Mouse (Mus musculus): ENCODE data around the gene Asic4. TPM values are rescaled to one million over a fixed set of nuclear protein-coding genes. Genes with fewer than 3 reads are reported as not detected.

Asic4 gene
- 4.0 and 5.4 TPM in 2 replicates for polyA plus RNA-seq (2015; fragmentation: Nextera tagmentation; extraction: Ambion mirVana)

DNA sequence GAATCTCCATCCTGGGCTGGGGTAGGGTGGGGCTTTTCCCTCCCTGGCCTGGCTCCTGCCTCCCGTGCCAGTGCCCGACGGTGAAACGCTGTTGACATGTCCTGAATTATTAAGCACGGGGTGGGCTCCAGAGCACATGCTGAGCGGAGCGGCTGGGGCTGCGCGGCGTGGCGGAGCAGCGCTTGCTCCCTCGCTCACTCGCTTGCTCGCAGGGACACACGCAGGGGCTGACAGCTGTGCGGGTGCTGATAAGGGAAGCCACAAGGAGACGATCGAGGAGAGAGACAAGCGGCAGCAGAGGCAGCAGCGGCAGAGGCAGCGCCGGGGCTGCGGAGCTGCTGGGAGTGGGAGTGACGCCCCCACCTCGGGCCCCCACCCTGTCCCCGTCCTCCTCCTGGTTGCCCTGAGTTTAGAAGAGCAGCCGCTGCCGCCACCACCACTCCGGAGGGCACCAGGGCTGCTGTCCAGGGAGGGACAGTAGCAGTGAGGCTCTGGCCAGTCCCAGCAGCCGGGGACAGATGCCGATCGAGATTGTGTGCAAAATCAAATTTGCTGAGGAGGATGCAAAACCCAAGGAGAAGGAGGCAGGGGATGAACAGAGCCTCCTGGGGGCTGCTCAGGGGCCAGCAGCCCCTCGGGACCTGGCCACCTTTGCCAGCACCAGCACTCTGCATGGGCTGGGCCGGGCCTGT is at the start of gene Asic4:
TSS of gene Asic4 (plus strand) at position 123 of the 692 bp plus-strand sequence.
- ATAC-seq: 0 out of 2 replicates have a peak, but pooled peaks have one; percentile 9
- H3K4me1 ChIP-seq: peaks cover 63% of the 10 kb centered on the region
- H3K36me3 ChIP-seq (ENCODE audit: poor library complexity, severe bottlenecking): no peaks in the 10 kb centered on the region
- no peaks in the 10 kb centered on the region for H3K9me3 ChIP-seq (replicated peaks)
- peaks cover 91% of the 10 kb centered on the region for H3K27me3 ChIP-seq
- H3K9ac ChIP-seq: peak within 1 kb of the TSS; percentile 58
- peak within 1 kb of the TSS; percentile 64 for H3K4me2 ChIP-seq
- H3K4me3 ChIP-seq: peak within 1 kb of the TSS; percentile 34
- WGBS: 3% methylated on average over 35 of the region's 35 CpGs
- no peak within 1 kb of the TSS for H3K27ac ChIP-seq

DNA sequence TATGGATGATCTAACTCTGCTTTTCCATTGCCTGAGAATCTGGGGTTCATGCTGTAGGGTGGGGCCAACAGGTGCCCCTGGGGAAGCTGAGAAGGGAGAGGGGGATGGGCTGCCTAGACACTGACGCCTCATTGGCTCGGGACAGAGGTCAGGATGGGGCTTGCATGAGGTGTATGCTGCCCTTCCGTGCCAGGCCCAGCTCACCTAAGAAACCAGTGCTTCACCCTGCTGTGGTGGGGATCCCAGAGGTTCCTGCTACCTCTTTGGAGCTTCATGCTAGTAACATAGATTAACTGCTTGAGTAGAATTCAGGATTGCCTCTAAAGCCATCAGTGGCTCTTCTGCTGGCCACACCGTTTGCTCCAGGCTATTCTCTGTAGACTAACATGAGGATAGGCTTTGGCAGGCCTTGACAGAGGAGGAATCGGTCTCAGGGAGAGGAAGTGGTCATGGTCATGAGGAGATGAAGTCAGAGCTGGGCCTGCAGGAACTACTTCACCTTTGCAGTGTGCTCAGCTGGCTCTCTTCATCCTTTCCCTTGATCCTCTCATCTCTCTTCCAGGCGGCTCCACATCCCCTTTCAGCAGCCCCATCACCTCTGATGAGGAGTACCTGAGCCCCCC is 49.6 kb upstream of the Asic4 start:
- Histone ChIP-seq H3K9ac (no peak overlapping the region), H3K4me2 (peak overlapping the region; percentile 46), H3K27me3 (no peaks in the 10 kb centered on the region), H3K36me3 (ENCODE audit: poor library complexity, severe bottlenecking) (peaks cover 4% of the 10 kb centered on the region; the same call in 1 of the 2 replicates), H3K27ac (no peak overlapping the region), H3K4me1 (peaks cover 26% of the 10 kb centered on the region), H3K9me3 (replicated peaks) (no peaks in the 10 kb centered on the region), H3K4me3 (no peak overlapping the region)
- 46% methylated on average over 6 of the region's 6 CpGs for whole genome bisulfite sequencing
- no peak for ATAC-seq

GRCm38 (mm10) chr1:75405547-75405946 is 44.7 kb upstream of the Asic4 start:
- no peak overlapping the region for H3K9ac ChIP-seq
- no peak for ATAC-seq
- no peak overlapping the region for H3K4me2 ChIP-seq
- peaks cover 3% of the 10 kb centered on the region for H3K4me1 ChIP-seq
- 43% methylated on average over 3 of the region's 3 CpGs for WGBS
- no peak overlapping the region for H3K27ac ChIP-seq
- H3K36me3 ChIP-seq (ENCODE audit: poor library complexity, severe bottlenecking): peaks cover 11% of the 10 kb centered on the region; the same call in 1 of the 2 replicates
- no peaks in the 10 kb centered on the region for H3K27me3 ChIP-seq
- H3K4me3 ChIP-seq: no peak overlapping the region
- H3K9me3 ChIP-seq (replicated peaks): no peaks in the 10 kb centered on the region

DNA sequence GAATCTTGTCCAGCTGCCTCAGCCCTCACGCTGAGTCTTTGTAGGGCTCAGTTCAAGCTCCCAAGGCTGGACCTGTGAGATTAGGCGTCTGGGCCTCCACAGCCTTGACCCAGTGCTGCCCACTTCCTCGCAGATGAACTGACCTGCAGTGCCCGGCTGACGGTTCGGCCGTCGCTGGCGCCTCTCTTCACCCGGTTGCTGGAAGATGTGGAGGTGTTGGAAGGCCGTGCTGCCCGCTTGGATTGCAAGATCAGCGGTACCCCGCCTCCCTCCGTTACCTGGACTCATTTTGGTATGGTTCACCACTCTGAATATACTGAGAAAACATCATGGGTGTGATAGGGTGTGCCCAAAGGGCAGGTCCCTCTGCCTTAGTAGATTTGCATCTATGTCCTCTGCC is 44.1 kb upstream of the Asic4 start:
- WGBS: 92% methylated on average over 15 of the region's 15 CpGs
- Histone ChIP-seq H3K4me1 (peaks cover 7% of the 10 kb centered on the region), H3K9ac (no peak overlapping the region), H3K4me3 (no peak overlapping the region), H3K4me2 (no peak overlapping the region), H3K9me3 (replicated peaks) (no peaks in the 10 kb centered on the region), H3K36me3 (ENCODE audit: poor library complexity, severe bottlenecking) (peaks cover 11% of the 10 kb centered on the region; the same call in 1 of the 2 replicates), H3K27ac (no peak overlapping the region), H3K27me3 (no peaks in the 10 kb centered on the region)
- ATAC-seq: no peak

DNA sequence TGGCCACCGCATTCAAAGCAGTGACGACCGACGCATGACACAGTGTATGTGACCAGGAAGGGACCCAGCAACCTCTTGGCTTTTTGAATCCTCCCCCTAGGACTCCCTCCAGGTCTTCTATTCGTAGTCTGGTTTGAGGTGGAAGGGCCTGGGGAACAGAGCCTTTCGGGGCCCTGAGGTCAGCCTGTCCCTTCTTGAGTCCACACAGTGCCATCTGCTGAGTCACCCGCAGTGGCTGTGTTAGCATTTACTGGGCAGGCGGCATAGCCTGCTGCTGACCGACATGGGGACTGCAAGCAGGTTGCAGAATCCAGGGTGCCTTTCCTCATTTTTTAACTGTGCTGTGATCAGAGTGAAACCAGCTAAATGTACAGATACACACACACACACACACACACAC is 43.2 kb upstream of the Asic4 start:
- no peak for ATAC-seq
- 93% methylated on average over 9 of the region's 9 CpGs for WGBS

GRCm38 (mm10) chr1:75408210-75408609 is 42.0 kb upstream of the Asic4 start:
- no peak overlapping the region for H3K27ac ChIP-seq
- H3K4me3 ChIP-seq: no peak overlapping the region
- WGBS: 78% methylated on average over 4 of the region's 4 CpGs
- no peak for ATAC-seq
- no peaks in the 10 kb centered on the region for H3K27me3 ChIP-seq
- H3K36me3 ChIP-seq (ENCODE audit: poor library complexity, severe bottlenecking): peaks cover 11% of the 10 kb centered on the region; the same call in 1 of the 2 replicates
- H3K9me3 ChIP-seq (replicated peaks): no peaks in the 10 kb centered on the region
- H3K4me1 ChIP-seq: peaks cover 14% of the 10 kb centered on the region
- H3K4me2 ChIP-seq: no peak overlapping the region
- H3K9ac ChIP-seq: no peak overlapping the region

More for the DNA sequence above, 43.2 kb upstream of the Asic4 start:
- H3K9me3 ChIP-seq (replicated peaks): no peaks in the 10 kb centered on the region
- no peaks in the 10 kb centered on the region for H3K27me3 ChIP-seq
- no peak overlapping the region for H3K9ac ChIP-seq
- H3K4me1 ChIP-seq: peaks cover 9% of the 10 kb centered on the region
- H3K27ac ChIP-seq: no peak overlapping the region
- H3K4me3 ChIP-seq: no peak overlapping the region
- H3K4me2 ChIP-seq: no peak overlapping the region
- peaks cover 11% of the 10 kb centered on the region; the same call in 1 of the 2 replicates for H3K36me3 ChIP-seq (ENCODE audit: poor library complexity, severe bottlenecking)

- no peak overlapping the region for H3K27ac ChIP-seq
- no peak overlapping the region for H3K4me3 ChIP-seq
- H3K4me2 ChIP-seq: no peak overlapping the region
- H3K4me1 ChIP-seq: peaks cover 19% of the 10 kb centered on the region
- peaks cover 9% of the 10 kb centered on the region; the same call in 1 of the 2 replicates for H3K36me3 ChIP-seq (ENCODE audit: poor library complexity, severe bottlenecking)
- no peak for ATAC-seq
- H3K9me3 ChIP-seq (replicated peaks): no peaks in the 10 kb centered on the region
- no peaks in the 10 kb centered on the region for H3K27me3 ChIP-seq
- WGBS: 92% methylated on average over 7 of the region's 7 CpGs
- H3K9ac ChIP-seq: no peak overlapping the region
Measured at GRCm38 (mm10) chr1:75409950-75410349, 40.3 kb upstream of the Asic4 start.

- H3K4me2 ChIP-seq: no peak overlapping the region
- no peaks in the 10 kb centered on the region for H3K9me3 ChIP-seq (replicated peaks)
- WGBS: 84% methylated on average over 3 of the region's 3 CpGs
- peaks cover 6% of the 10 kb centered on the region; the same call in 1 of the 2 replicates for H3K36me3 ChIP-seq (ENCODE audit: poor library complexity, severe bottlenecking)
- no peak overlapping the region for H3K4me3 ChIP-seq
- H3K9ac ChIP-seq: no peak overlapping the region
- H3K27ac ChIP-seq: no peak overlapping the region
- H3K27me3 ChIP-seq: no peaks in the 10 kb centered on the region
- ATAC-seq: no peak
- peaks cover 19% of the 10 kb centered on the region for H3K4me1 ChIP-seq
Measured at GRCm38 (mm10) chr1:75412196-75412595, 38.0 kb upstream of the Asic4 start.

- Histone ChIP-seq H3K4me2 (no peak overlapping the region), H3K27ac (no peak overlapping the region), H3K4me3 (no peak overlapping the region), H3K36me3 (ENCODE audit: poor library complexity, severe bottlenecking) (peaks cover 6% of the 10 kb centered on the region; the same call in 1 of the 2 replicates), H3K4me1 (peaks cover 19% of the 10 kb centered on the region), H3K9me3 (replicated peaks) (no peaks in the 10 kb centered on the region), H3K27me3 (0 out of 2 replicates have a peak, but pooled peaks cover 5% of the 10 kb centered on the region), H3K9ac (no peak overlapping the region)
- WGBS: 55% methylated on average over 3 of the region's 3 CpGs
- no peak for ATAC-seq
Measured at GRCm38 (mm10) chr1:75413749-75414148, 36.5 kb upstream of the Asic4 start.

DNA sequence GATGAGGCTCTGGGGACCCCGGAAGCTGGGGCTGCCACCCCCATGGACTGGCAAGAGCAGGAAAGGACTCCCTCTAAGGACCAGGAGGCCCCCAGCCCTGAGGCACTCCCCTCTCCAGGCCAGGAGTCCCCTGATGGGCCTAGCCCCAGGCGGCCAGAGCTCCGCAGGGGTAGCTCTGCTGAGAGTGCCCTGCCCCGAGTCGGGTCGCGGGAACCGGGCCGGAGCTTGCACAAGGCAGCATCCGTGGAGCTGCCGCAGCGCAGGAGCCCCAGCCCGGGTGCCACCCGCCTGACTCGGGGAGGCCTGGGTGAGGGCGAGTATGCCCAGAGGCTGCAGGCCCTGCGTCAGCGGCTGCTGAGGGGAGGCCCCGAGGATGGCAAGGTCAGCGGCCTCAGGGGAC is 28.4 kb upstream of the Asic4 start:
- H3K27me3 ChIP-seq: peaks cover 70% of the 10 kb centered on the region
- H3K4me3 ChIP-seq: peak overlapping the region; percentile 11; the same call in 1 of the 2 replicates
- no peak for ATAC-seq
- no peaks in the 10 kb centered on the region for H3K36me3 ChIP-seq (ENCODE audit: poor library complexity, severe bottlenecking)
- no peak overlapping the region for H3K9ac ChIP-seq
- peaks cover 18% of the 10 kb centered on the region for H3K4me1 ChIP-seq
- H3K27ac ChIP-seq: no peak overlapping the region
- H3K4me2 ChIP-seq: peak overlapping the region; percentile 61
- 5% methylated on average over 20 of the region's 20 CpGs for WGBS
- no peaks in the 10 kb centered on the region for H3K9me3 ChIP-seq (replicated peaks)

GRCm38 (mm10) chr1:75422216-75422822 is 27.9 kb upstream of the Asic4 start:
- no peak overlapping the region for H3K27ac ChIP-seq
- H3K36me3 ChIP-seq (ENCODE audit: poor library complexity, severe bottlenecking): no peaks in the 10 kb centered on the region
- H3K4me3 ChIP-seq: peak overlapping the region; percentile 39
- peaks cover 18% of the 10 kb centered on the region for H3K4me1 ChIP-seq
- peak overlapping the region; percentile 52; the same call in 1 of the 2 replicates for H3K9ac ChIP-seq
- H3K27me3 ChIP-seq: peaks cover 75% of the 10 kb centered on the region
- peak overlapping the region; percentile 61 for H3K4me2 ChIP-seq
- WGBS: 3% methylated on average over 30 of the region's 32 CpGs
- 0 out of 2 replicates have a peak, but pooled peaks have one; percentile 28 for ATAC-seq
- H3K9me3 ChIP-seq (replicated peaks): no peaks in the 10 kb centered on the region
